Mouse (Mus musculus) liver, adult 2 months (tissue): Measurements from ENCODE around the gene Zrsr1.

ENCODE experiments used
- CTCF ChIP-seq: fragments of 200-500 bp; IDR thresholded peaks from 2 replicates; pipeline ENCODE4 v1.5.1; 2011; ENCODE audit warnings: low read depth, low read length, control low read depth
- POLR2A ChIP-seq: fragments of 200-500 bp; IDR thresholded peaks from 2 replicates; pipeline ENCODE4 v1.6.1; 2011; ENCODE audit warnings: low read length, control low read depth; ENCODE audit not compliant: insufficient read depth; ENCODE audit errors: extremely low read depth

DNA sequence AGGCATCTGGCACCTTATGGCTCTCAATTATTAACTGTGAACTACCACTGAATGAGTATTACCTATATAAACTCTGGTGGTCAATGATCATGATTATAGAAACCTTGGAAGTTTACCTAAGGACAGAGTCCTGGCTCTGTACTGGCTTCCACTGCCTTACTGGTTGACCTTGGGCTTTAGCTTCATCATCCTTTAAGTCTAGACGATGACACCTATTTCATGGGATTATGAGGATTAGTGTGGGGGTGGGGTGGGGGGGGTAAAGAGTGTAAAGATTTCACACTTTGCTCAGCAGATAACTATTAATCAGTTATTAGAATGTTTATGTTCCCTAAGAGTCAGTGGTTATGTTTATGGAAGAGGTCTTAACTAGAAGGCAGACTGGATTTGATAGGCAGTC, 18.0 kb downstream of the Zrsr1 start:
- TF ChIP-seq CTCF (no peak), POLR2A (no peak)
